Mouse (Mus musculus): Measurements from ENCODE around the gene Rbmxl1.

The Rbmxl1 gene

DNA sequence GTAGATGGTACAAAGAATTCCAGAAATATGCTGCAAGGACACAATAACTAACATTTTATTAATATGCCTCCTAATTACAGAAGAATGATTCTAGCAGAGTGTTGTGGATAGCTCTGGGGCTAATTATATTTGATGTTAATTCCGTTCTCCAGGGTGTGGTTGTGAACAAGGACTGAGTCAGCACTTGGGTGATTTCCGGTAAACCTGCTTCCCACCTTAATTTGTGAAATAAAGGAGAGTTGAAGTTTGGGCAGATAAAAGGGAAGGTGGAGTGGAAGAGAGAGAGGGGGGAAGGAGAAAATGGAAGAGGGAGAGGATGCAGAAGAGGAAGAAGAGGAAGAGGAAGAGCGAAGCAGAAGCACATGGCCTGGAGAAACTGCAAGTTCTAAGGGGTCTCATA is 19.0 kb downstream of the Rbmxl1 start:
- DNase-seq = no peak

DNA sequence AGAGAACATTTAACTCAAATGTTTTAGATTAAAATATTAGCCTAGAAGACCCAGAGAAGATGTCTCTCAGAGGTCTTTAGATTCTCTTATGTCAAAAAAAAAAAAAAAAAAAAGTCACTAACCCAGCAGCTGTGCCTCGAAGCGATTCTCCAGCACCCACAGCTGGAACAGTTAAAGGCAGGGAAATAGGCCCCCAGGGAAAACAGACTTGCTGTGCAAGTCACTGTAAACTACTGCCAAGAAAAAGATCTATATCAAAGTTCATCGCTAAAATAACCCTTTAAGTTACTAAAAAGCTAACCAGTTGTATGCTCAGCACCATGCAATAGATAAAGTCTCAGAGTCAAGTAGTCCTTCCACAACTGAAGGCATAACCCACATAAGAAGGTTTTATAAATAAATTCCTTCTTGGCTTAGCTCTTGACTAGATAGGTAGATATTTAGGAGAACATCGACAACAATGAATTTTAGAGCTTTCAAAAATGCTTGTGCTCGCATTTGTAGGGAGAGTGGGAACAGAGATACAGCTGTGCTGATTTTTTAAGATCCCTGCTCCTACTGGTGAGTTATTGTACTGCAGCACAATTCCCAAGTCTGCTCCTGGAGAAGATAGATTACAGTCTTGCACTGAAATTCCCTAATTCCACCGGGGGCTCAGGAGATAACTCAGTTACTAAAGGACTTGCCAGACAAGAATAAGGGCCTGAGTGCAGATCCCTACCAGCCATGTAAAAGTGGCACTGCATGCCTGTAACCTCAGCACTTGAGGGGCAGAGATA is 31.5 kb downstream of the Rbmxl1 start:
- DNase-seq = no peak

DNA sequence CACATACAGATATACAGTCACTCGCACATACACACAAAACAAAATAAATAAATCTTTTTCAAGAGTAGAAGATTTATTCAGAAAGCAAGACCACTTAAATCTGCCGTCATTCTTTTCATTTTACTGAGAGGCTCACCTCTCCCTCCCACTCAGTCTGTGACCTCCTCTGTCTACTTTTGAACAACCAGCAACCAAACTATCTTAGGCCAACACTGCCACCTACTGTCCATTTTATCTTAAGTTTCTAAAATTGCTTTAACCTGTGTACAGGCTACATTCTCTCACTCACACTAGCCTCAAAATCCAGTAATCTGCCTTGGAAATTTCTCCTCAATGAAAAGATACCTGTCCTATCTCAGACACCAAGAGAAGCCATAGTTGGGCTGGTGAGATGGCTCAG is 40.8 kb downstream of the Rbmxl1 start:
- DNase-seq = no peak

DNA sequence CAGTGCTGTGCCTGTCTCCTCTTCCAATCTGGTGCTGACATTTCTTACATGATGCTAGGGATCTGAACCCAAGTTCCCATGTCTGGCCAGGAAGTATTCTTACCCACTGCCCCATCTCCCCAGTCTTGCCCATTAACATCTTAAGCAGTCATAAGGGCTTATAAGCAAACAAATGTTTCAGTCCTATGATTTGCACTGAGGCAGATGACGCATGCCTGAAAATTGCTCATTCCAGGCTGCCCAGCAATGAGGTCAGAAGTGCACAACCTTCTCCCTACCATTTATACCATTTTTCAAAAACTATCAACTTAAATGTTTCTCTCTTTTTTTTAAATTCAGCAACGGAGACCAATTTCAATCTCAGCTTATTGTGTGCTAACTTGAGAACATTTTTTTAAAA is 44.8 kb downstream of the Rbmxl1 start:
- no peak for DNase-seq

DNA sequence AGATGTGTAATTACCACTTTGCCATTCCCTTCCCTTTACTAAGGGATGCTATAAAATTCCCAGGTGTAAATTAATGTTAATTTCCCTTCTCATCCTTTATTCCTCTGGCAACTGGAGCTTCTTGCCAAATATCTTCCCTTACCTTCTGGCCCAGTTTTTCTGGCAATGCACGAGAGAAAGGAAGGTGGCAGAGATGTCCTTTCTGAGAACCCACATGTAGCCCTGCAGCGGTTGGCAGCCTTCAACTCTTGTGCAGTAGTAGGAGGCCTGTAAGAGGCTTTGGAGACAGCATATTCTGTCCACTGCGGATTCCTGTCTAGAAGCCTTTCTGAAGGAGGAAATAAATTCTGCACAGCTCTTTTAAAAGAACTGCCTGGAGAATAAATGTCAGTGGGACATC is 52.3 kb downstream of the Rbmxl1 start:
- DNase-seq = no peak
